Mouse (Mus musculus): ENCODE measurements around the gene Mfsd13b.

Gene Mfsd13b

GRCm38 (mm10) chr7:121045671-121046453 lies 63.6 kb downstream of the Mfsd13b start:
- DNase-seq: no peak

- DNase-seq: no peak
These were observed 65.3 kb downstream of the Mfsd13b start for GRCm38 (mm10) chr7:121047624-121048023.

GRCm38 (mm10) chr7:121053071-121053470 lies 70.8 kb downstream of the Mfsd13b start:
- no peak for DNase-seq

GRCm38 (mm10) chr7:121059477-121060218 lies 77.3 kb downstream of the Mfsd13b start:
- no peak for DNase-seq

GRCm38 (mm10) chr7:121064309-121064708 lies 82.0 kb downstream of the Mfsd13b start:
- DNase-seq: no peak

Measured in spleen, adult 18-20 months (tissue).